Mouse (Mus musculus) thymus, adult 2 months (tissue): ENCODE measurements around the gene Ppp6c. TPM values are rescaled to one million over a fixed set of nuclear protein-coding genes. Genes with fewer than 3 reads are reported as not detected.

ENCODE experiments used
- DNase-seq: peaks from one replicate; pipeline ENCODE4 v3.0.0; 2021
- H3K27ac ChIP-seq: fragments of 200-500 bp; 2 replicates; pipeline ENCODE4 v1.5.1; 2012; ENCODE audit warnings: low read length, control low read depth; ENCODE audit not compliant: control insufficient read depth, insufficient read depth
- H3K27me3 ChIP-seq: fragments of 200-500 bp; 2 replicates; pipeline ENCODE4 v1.6.1; 2012; ENCODE audit warnings: mild to moderate bottlenecking, low read length, moderate library complexity, mixed read lengths; ENCODE audit not compliant: control insufficient read depth, insufficient read depth
- H3K36me3 ChIP-seq: fragments of 200-500 bp; 2 replicates; pipeline ENCODE4 v1.6.1; 2012; ENCODE audit warnings: mild to moderate bottlenecking, low read length, moderate library complexity; ENCODE audit not compliant: control insufficient read depth, insufficient read depth
- H3K4me1 ChIP-seq: fragments of 200-500 bp; replicated peaks from 2 replicates; pipeline ENCODE4 v1.6.1; 2012; ENCODE audit warnings: low read length; ENCODE audit not compliant: control insufficient read depth, insufficient read depth
- H3K4me3 ChIP-seq: fragments of 200-500 bp; 2 replicates; pipeline ENCODE4 v1.5.1; 2012; ENCODE audit warnings: mild to moderate bottlenecking, low read length, control low read depth, moderate library complexity; ENCODE audit not compliant: control insufficient read depth, insufficient read depth
- CTCF ChIP-seq: fragments of 200-500 bp; IDR thresholded peaks from 2 replicates; pipeline ENCODE4 v1.5.1; 2012; ENCODE audit warnings: mild to moderate bottlenecking, control low read depth, low read length, moderate library complexity, borderline replicate concordance; ENCODE audit not compliant: control insufficient read depth, poor library complexity, insufficient read depth; ENCODE audit errors: extremely low read depth
- POLR2A ChIP-seq: fragments of 200-500 bp; IDR thresholded peaks from 2 replicates; pipeline ENCODE4 v1.6.1; 2012; ENCODE audit warnings: mild to moderate bottlenecking, low read length, control low read depth, moderate library complexity; ENCODE audit not compliant: control insufficient read depth, poor library complexity, insufficient read depth; ENCODE audit errors: extremely low read depth
- WGBS: fragments of 180-500 bp; shearing (Covaris S2); methylation state at CpG from one replicate; pipeline ENCODE4 v1.1.7; 2018; 5-methylcytosine and 5-hydroxymethylcytosine counted together
- polyA plus RNA-seq: library from polyadenylated mRNA; depleted of rRNA; stranded (reverse); fragments of >200 nt; gene quantifications from 2 replicates; pipeline ENCODE4 v1.2.3, GENCODE M21; 2012; rRNA removed

The Ppp6c gene
- polyA plus RNA-seq, 1 experiment = 33.0 TPM

GRCm38 (mm10) chr2:39150943-39151342, 75.3 kb downstream of the Ppp6c start:
- no peak for TF ChIP-seq CTCF
- TF ChIP-seq POLR2A = no peak

GRCm38 (mm10) chr2:39148075-39148474, 78.2 kb downstream of the Ppp6c start:
- no peak overlapping the region for H3K27ac ChIP-seq
- 4% methylated on average over 2 of the region's 2 CpGs for WGBS
- no peak for DNase-seq
- H3K4me3 ChIP-seq = no peak overlapping the region
- TF ChIP-seq CTCF (no peak), POLR2A (no peak)
- no peaks in the 10 kb centered on the region for H3K4me1 ChIP-seq
- no peaks in the 10 kb centered on the region for H3K27me3 ChIP-seq
- H3K36me3 ChIP-seq = no peaks in the 10 kb centered on the region

More at GRCm38 (mm10) chr2:39150943-39151342, 75.3 kb downstream of the Ppp6c start:
- H3K27ac ChIP-seq = no peak overlapping the region
- no peak overlapping the region for H3K4me3 ChIP-seq
- WGBS = 89% methylated on average over 2 of the region's 2 CpGs
- no peaks in the 10 kb centered on the region for H3K27me3 ChIP-seq
- no peak for DNase-seq
- H3K4me1 ChIP-seq = no peaks in the 10 kb centered on the region
- H3K36me3 ChIP-seq = no peaks in the 10 kb centered on the region

GRCm38 (mm10) chr2:39146469-39146868, 79.8 kb downstream of the Ppp6c start:
- no peaks in the 10 kb centered on the region for H3K4me1 ChIP-seq
- no peaks in the 10 kb centered on the region for H3K36me3 ChIP-seq
- no peak overlapping the region for H3K27ac ChIP-seq
- H3K4me3 ChIP-seq = no peak overlapping the region
- WGBS = 97% methylated on average over 1 of the region's 1 CpGs
- H3K27me3 ChIP-seq = no peaks in the 10 kb centered on the region
- TF ChIP-seq CTCF (no peak), POLR2A (no peak)
- DNase-seq = no peak

Other genes starting within 250 kb of the Ppp6c start
- gene Wdr38, start 229.0 kb downstream of the Ppp6c start, polyA plus RNA-seq = 1.3 and 1.6 TPM in 2 replicates
- 52.9 and 53.2 TPM in 2 replicates for gene Arpc5l, start 221.1 kb downstream of the Ppp6c start, polyA plus RNA-seq
- 207 and 221 TPM in 2 replicates for gene Rpl35, start 220.8 kb downstream of the Ppp6c start, polyA plus RNA-seq
- gene Golga1, start 160.9 kb downstream of the Ppp6c start, polyA plus RNA-seq = 14.0 and 18.5 TPM in 2 replicates
- gene Scai, start 35.7 kb downstream of the Ppp6c start, polyA plus RNA-seq = 3.9 and 4.8 TPM in 2 replicates